Comparison of ENCODE assay signal across 10 mouse cellular contexts in genomic region chr5:150116906-150117216, GRCm38 (mm10). TPM values are rescaled to one million over a fixed set of nuclear protein-coding genes. Genes with fewer than 3 reads are reported as not detected.
DNase-seq lines count a peak whose midpoint lies in the region; ATAC-seq and TF ChIP-seq lines count a peak whose summit lies in the region.
"Had no signal": no experiment of that assay in that cellular context is flagged by ENCODE, and none has a peak within 500 bp of the region (broad histone marks: within the 10 kb centered on the region; RNA-seq: fewer than 3 reads in every experiment).

No protein-coding gene starts in this region.

- peaks cover 7% of the 10 kb centered on the region; the same call in 1 of the 2 replicates for H3K4me1 ChIP-seq in lung, embryonic 14.5 days (ENCODE audit: insufficient read depth)
- H3K4me1 ChIP-seq in olfactory bulb, adult 2 months (ENCODE audit: control insufficient read depth, insufficient read depth, low read length): peaks cover 16% of the 10 kb centered on the region

- 86% methylated on average over 6 of the region's 6 CpGs for WGBS in lung, embryonic 14.5 days
- 87% methylated on average over 6 of the region's 6 CpGs for WGBS in olfactory bulb, adult 2 months

- H3K9me3 ChIP-seq in lung, embryonic 14.5 days (ENCODE audit: low read depth, low read length): peaks cover 3% of the 10 kb centered on the region; the same call in 1 of the 2 replicates
- H3K9me3 ChIP-seq: midbrain, embryonic 13.5 days had no signal

- H3K9ac ChIP-seq in lung, embryonic 14.5 days: no peak overlapping the region
- H3K9ac ChIP-seq: midbrain, embryonic 13.5 days had no signal

- no peak overlapping the region for H3K4me2 ChIP-seq in lung, embryonic 14.5 days
- H3K4me2 ChIP-seq: midbrain, embryonic 13.5 days had no signal

- H3K27me3 ChIP-seq in lung, embryonic 14.5 days (ENCODE audit: insufficient read depth, low read length): 0 out of 2 replicates have a peak, but pooled peaks cover 4% of the 10 kb centered on the region

- peak; percentile 54 for TF ChIP-seq CTCF in lung, embryonic 14.5 days (IDR thresholded peaks at IDR 0.05; ENCODE audit: low read depth)
- TF ChIP-seq CTCF in olfactory bulb, adult 2 months (IDR thresholded peaks at IDR 0.05; ENCODE audit: insufficient read depth, low read depth, low read length): peak; percentile 66; the same call in 1 of the 2 replicates

- no peak overlapping the region for H3K4me3 ChIP-seq in lung, embryonic 14.5 days (ENCODE audit: low read depth, low read length)
- no peak overlapping the region for H3K4me3 ChIP-seq in olfactory bulb, adult 2 months (ENCODE audit: insufficient read depth, low read depth, low read length)
- H3K4me3 ChIP-seq: midbrain, embryonic 13.5 days had no signal

- no peak overlapping the region for H3K27ac ChIP-seq in lung, embryonic 14.5 days (ENCODE audit: low read depth)
- no peak overlapping the region for H3K27ac ChIP-seq in olfactory bulb, adult 2 months (ENCODE audit: insufficient read depth, low read depth, low read length)
- H3K27ac ChIP-seq: midbrain, embryonic 13.5 days had no signal

- ATAC-seq in lung, embryonic 14.5 days (ENCODE audit: insufficient read depth): no peak
- ATAC-seq: midbrain, embryonic 13.5 days had no signal

- DNase-seq in cerebellum, postnatal 10 days: peak; percentile 46 to 65
- DNase-seq in cerebellum, adult 9-10 months: no peak
- DNase-seq in lung, embryonic 14.5 days: no peak
- DNase-seq in lung, adult 18-20 months: no peak
- peak; percentile 26 to 41 for DNase-seq in thymus, postnatal 36 days
- no peak for DNase-seq in ovary, postnatal 36 days (ENCODE audit: low spot score)
- DNase-seq in urinary bladder, postnatal 4 days (ENCODE audit: low spot score in 2 of 2): no peak
- DNase-seq: heart, postnatal 14 days had no signal

- no peak for TF ChIP-seq POLR2A in olfactory bulb, adult 2 months (IDR thresholded peaks at IDR 0.05; ENCODE audit: insufficient read depth, low read depth, low read length)

- no peaks in the 10 kb centered on the region for H3K36me3 ChIP-seq in lung, embryonic 14.5 days (ENCODE audit: insufficient read depth)
- H3K36me3 ChIP-seq: midbrain, embryonic 13.5 days had no signal

RNA-seq across cellular contexts. Expression of gene Fry, which starts 1.6 kb away (rescaled TPM):
- 5.5 and 5.7 TPM in 2 replicates for polyA plus RNA-seq in lung, embryonic 14.5 days (2014; fragmentation: Nextera tagmentation; extraction: Ambion mirVana)
- not detected in 2 replicates for polyA plus RNA-seq in olfactory bulb, adult 2 months (2012; ENCODE audit: insufficient read depth, insufficient read length, low replicate concordance, missing spikeins)

Comparison
In these comparisons a context has a peak if more than half of its experiments do, and no peak if none do; other contexts are left out.
1. DNase-seq: peak in cerebellum, postnatal 10 days (2 of 2) and thymus, postnatal 36 days (2 of 2); none in cerebellum, adult 9-10 months (single experiment), lung, embryonic 14.5 days (single experiment), lung, adult 18-20 months (0 of 2), ovary, postnatal 36 days (single experiment) and urinary bladder, postnatal 4 days (0 of 2).